Mouse (Mus musculus) heart, adult 2 months (tissue): ENCODE results near the gene Acot5.

Experiments
- CTCF ChIP-seq: fragments of 200-600 bp; IDR thresholded peaks from 2 replicates; pipeline ENCODE4 v1.8.1; 2022; ENCODE audit warnings: antibody characterized with exemption, mild to moderate bottlenecking, moderate library complexity
- EP300 ChIP-seq: fragments of 200-500 bp; IDR thresholded peaks from 2 replicates; pipeline ENCODE4 v1.6.1; 2011; ENCODE audit warnings: low read depth, low read length, control low read depth; ENCODE audit not compliant: insufficient read depth
- POLR2A ChIP-seq: fragments of 200-500 bp; IDR thresholded peaks from 2 replicates; pipeline ENCODE4 v1.6.1; 2011; ENCODE audit warnings: mild to moderate bottlenecking, low read depth, low read length, control low read depth; ENCODE audit not compliant: insufficient read depth

DNA sequence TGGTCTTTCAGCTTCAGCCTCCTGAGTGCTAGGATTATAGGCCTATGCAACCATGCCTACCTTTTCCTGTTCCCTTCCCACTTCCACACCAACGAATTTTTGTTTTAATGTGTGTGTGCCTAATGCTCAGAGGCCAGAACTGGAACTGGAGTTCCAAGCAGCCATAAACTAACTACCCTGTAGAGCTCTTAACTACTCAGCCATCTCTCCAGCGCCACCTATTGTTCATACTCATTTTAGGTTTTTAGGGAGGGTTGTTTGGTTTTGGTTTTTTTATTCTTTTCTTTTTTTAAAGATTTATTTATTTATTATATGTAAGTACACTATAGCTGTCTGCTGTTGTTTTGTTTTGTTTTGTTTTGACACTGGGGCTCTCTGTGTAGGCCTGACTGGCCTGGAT is 8.2 kb upstream of the Acot5 start:
- peak; percentile 79 for TF ChIP-seq CTCF
- TF ChIP-seq POLR2A, result no peak
- no peak for TF ChIP-seq EP300
